Mouse (Mus musculus) limb, embryonic 13.5 days (tissue): Measurements from ENCODE around the gene Spen. TPM values are rescaled to one million over a fixed set of nuclear protein-coding genes. Genes with fewer than 3 reads are reported as not detected.
"Not testable (repeated sequence)": the region's sequence is repeated elsewhere in the genome, so short reads cannot be mapped to it uniquely, and the experiment has no call there.

Source experiments
- ATAC-seq: fragments of 200-750 bp; cut with Nextera tagmentation; 2 replicates; pipeline ENCODE4 v1.8.0; 2017; ENCODE audit warnings: low read depth, moderate number of reproducible peaks, moderate TSS enrichment; ENCODE audit not compliant: low FRiP score
- H3K27ac ChIP-seq: fragments of 300-500 bp; sonication (generic); 2 replicates; pipeline ENCODE4 v1.5.1; 2015; ENCODE audit warnings: inconsistent platforms, mild to moderate bottlenecking, moderate library complexity
- H3K27me3 ChIP-seq: fragments of 300-500 bp; sonication (generic); 2 replicates; pipeline ENCODE4 v1.6.1; 2015; ENCODE audit warnings: mild to moderate bottlenecking, inconsistent platforms
- H3K36me3 ChIP-seq: fragments of 300-500 bp; sonication (generic); 2 replicates; pipeline ENCODE4 v1.6.1; 2015; ENCODE audit warnings: inconsistent platforms, mild to moderate bottlenecking, moderate library complexity
- H3K4me1 ChIP-seq: fragments of 300-500 bp; sonication (generic); 2 replicates; pipeline ENCODE4 v1.6.1; 2015; ENCODE audit warnings: inconsistent platforms
- H3K4me2 ChIP-seq: fragments of 300-500 bp; sonication (generic); replicated peaks from 2 replicates; pipeline ENCODE4 v1.6.1; 2015; ENCODE audit warnings: inconsistent platforms, mild to moderate bottlenecking, moderate library complexity
- H3K4me3 ChIP-seq: fragments of 300-500 bp; sonication (generic); 2 replicates; pipeline ENCODE4 v1.5.1; 2015; ENCODE audit warnings: moderate library complexity, mild to moderate bottlenecking, inconsistent platforms
- H3K9ac ChIP-seq: fragments of 300-500 bp; sonication (generic); 2 replicates; pipeline ENCODE4 v1.6.1; 2015; ENCODE audit warnings: mild to moderate bottlenecking, inconsistent platforms
- H3K9me3 ChIP-seq: fragments of 300-500 bp; sonication (generic); 2 replicates; pipeline ENCODE4 v1.6.1; 2016; ENCODE audit warnings: inconsistent platforms
- WGBS: fragments of 180-500 bp; shearing (Covaris S2); methylation state at CpG from one replicate; pipeline ENCODE4 v1.1.7; 2015; 5-methylcytosine and 5-hydroxymethylcytosine counted together
- polyA plus RNA-seq: library from polyadenylated mRNA; unstranded; fragments of >200 nt; fragmentation: Nextera tagmentation; extraction: Ambion mirVana; gene quantifications from 2 replicates; pipeline ENCODE4 v1.2.1, GENCODE M21; 2015

Gene Spen
- polyA plus RNA-seq, 1 experiment from 2014 or later: 10.8 TPM

GRCm38 (mm10) chr4:141570821-141571220, 32.4 kb upstream of the Spen start:
- no peak overlapping the region for H3K4me3 ChIP-seq
- no peak overlapping the region for H3K27ac ChIP-seq
- ATAC-seq: no peak
- H3K27me3 ChIP-seq: no peaks in the 10 kb centered on the region
- H3K36me3 ChIP-seq: no peaks in the 10 kb centered on the region
- H3K9me3 ChIP-seq: no peaks in the 10 kb centered on the region
- peaks cover 18% of the 10 kb centered on the region for H3K4me1 ChIP-seq
- H3K9ac ChIP-seq: no peak overlapping the region
- no peak overlapping the region for H3K4me2 ChIP-seq
- WGBS: 73% methylated on average over 1 of the region's 1 CpGs

GRCm38 (mm10) chr4:141570004-141570403, 31.6 kb upstream of the Spen start:
- no peaks in the 10 kb centered on the region for H3K27me3 ChIP-seq
- no peak overlapping the region for H3K4me2 ChIP-seq
- H3K27ac ChIP-seq: no peak overlapping the region
- no peaks in the 10 kb centered on the region for H3K9me3 ChIP-seq
- no peak overlapping the region for H3K4me3 ChIP-seq
- no peak for ATAC-seq
- H3K36me3 ChIP-seq: no peaks in the 10 kb centered on the region
- H3K9ac ChIP-seq: no peak overlapping the region
- peaks cover 21% of the 10 kb centered on the region for H3K4me1 ChIP-seq
- 68% methylated on average over 6 of the region's 6 CpGs for WGBS

GRCm38 (mm10) chr4:141568966-141569365, 30.6 kb upstream of the Spen start:
- 83% methylated on average over 5 of the region's 5 CpGs for WGBS
- ATAC-seq: no peak
- H3K4me2 ChIP-seq: no peak overlapping the region

GRCm38 (mm10) chr4:141567174-141567573, 28.8 kb upstream of the Spen start:
- ATAC-seq, H3K4me1 ChIP-seq, H3K4me2 ChIP-seq, H3K4me3 ChIP-seq, H3K27ac ChIP-seq, H3K27me3 ChIP-seq, H3K36me3 ChIP-seq, H3K9ac ChIP-seq, H3K9me3 ChIP-seq: not testable (repeated sequence)
- 88% methylated on average over 7 of the region's 7 CpGs for WGBS

More at GRCm38 (mm10) chr4:141568966-141569365, 30.6 kb upstream of the Spen start:
- Histone ChIP-seq H3K27ac (no peak overlapping the region), H3K9ac (no peak overlapping the region), H3K9me3 (no peaks in the 10 kb centered on the region), H3K36me3 (no peaks in the 10 kb centered on the region), H3K4me1 (peaks cover 18% of the 10 kb centered on the region), H3K4me3 (no peak overlapping the region), H3K27me3 (no peaks in the 10 kb centered on the region)

GRCm38 (mm10) chr4:141566187-141566586, 27.8 kb upstream of the Spen start:
- H3K4me2 ChIP-seq: no peak overlapping the region
- H3K36me3 ChIP-seq: no peaks in the 10 kb centered on the region
- ATAC-seq: no peak
- WGBS: 84% methylated on average over 6 of the region's 6 CpGs
- no peaks in the 10 kb centered on the region for H3K9me3 ChIP-seq
- H3K9ac ChIP-seq: no peak overlapping the region
- no peak overlapping the region for H3K4me3 ChIP-seq
- H3K27ac ChIP-seq: no peak overlapping the region
- H3K4me1 ChIP-seq: peaks cover 5% of the 10 kb centered on the region; the same call in 1 of the 2 replicates
- no peaks in the 10 kb centered on the region for H3K27me3 ChIP-seq

GRCm38 (mm10) chr4:141565325-141565724, 26.9 kb upstream of the Spen start:
- Histone ChIP-seq H3K27me3 (no peaks in the 10 kb centered on the region), H3K36me3 (no peaks in the 10 kb centered on the region), H3K9ac (no peak overlapping the region), H3K4me3 (no peak overlapping the region), H3K27ac (no peak overlapping the region; the same call in 1 of the 2 replicates), H3K9me3 (no peaks in the 10 kb centered on the region), H3K4me1 (peaks cover 5% of the 10 kb centered on the region; the same call in 1 of the 2 replicates), H3K4me2 (no peak overlapping the region)
- WGBS: 62% methylated on average over 7 of the region's 7 CpGs
- ATAC-seq: no peak

- H3K4me2 ChIP-seq: no peak overlapping the region
- no peak overlapping the region for H3K9ac ChIP-seq
- H3K4me3 ChIP-seq: no peak overlapping the region
- H3K36me3 ChIP-seq: no peaks in the 10 kb centered on the region
- H3K9me3 ChIP-seq: no peaks in the 10 kb centered on the region
- H3K4me1 ChIP-seq: peaks cover 5% of the 10 kb centered on the region; the same call in 1 of the 2 replicates
- ATAC-seq: no peak
- no peaks in the 10 kb centered on the region for H3K27me3 ChIP-seq
- no peak overlapping the region for H3K27ac ChIP-seq
- 75% methylated on average over 3 of the region's 3 CpGs for WGBS
These were observed 26.3 kb upstream of the Spen start for GRCm38 (mm10) chr4:141564660-141565059.

GRCm38 (mm10) chr4:141564209-141564608, 25.8 kb upstream of the Spen start:
- Histone ChIP-seq H3K36me3 (no peaks in the 10 kb centered on the region), H3K27me3 (no peaks in the 10 kb centered on the region), H3K4me3 (no peak overlapping the region), H3K4me1 (peaks cover 6% of the 10 kb centered on the region; the same call in 1 of the 2 replicates), H3K27ac (no peak overlapping the region), H3K9me3 (no peaks in the 10 kb centered on the region), H3K4me2 (no peak overlapping the region), H3K9ac (no peak overlapping the region)
- no peak for ATAC-seq
- WGBS: 90% methylated on average over 4 of the region's 4 CpGs

GRCm38 (mm10) chr4:141562281-141562680, 23.9 kb upstream of the Spen start:
- 78% methylated on average over 11 of the region's 11 CpGs for WGBS
- H3K4me2 ChIP-seq: no peak overlapping the region
- no peaks in the 10 kb centered on the region for H3K36me3 ChIP-seq
- no peak overlapping the region for H3K9ac ChIP-seq
- no peaks in the 10 kb centered on the region for H3K27me3 ChIP-seq
- H3K4me1 ChIP-seq: peaks cover 19% of the 10 kb centered on the region
- no peak overlapping the region for H3K4me3 ChIP-seq
- no peak overlapping the region for H3K27ac ChIP-seq
- ATAC-seq: no peak
- no peaks in the 10 kb centered on the region for H3K9me3 ChIP-seq

GRCm38 (mm10) chr4:141561331-141561919, 23.0 kb upstream of the Spen start:
- ATAC-seq, H3K27me3 ChIP-seq: not testable (repeated sequence)
- peaks cover 19% of the 10 kb centered on the region for H3K4me1 ChIP-seq

GRCm38 (mm10) chr4:141559898-141560263, 21.5 kb upstream of the Spen start:
- Histone ChIP-seq H3K9ac (peak overlapping the region; percentile 63), H3K27me3 (no peaks in the 10 kb centered on the region), H3K9me3 (no peaks in the 10 kb centered on the region), H3K4me3 (peak overlapping the region; percentile 49), H3K4me2 (peak overlapping the region; percentile 89), H3K27ac (peak overlapping the region; percentile 86), H3K36me3 (no peaks in the 10 kb centered on the region), H3K4me1 (peaks cover 14% of the 10 kb centered on the region)
- WGBS: under 1% methylated on average over 9 of the region's 9 CpGs
- peak; percentile 57; the same call in 1 of the 2 replicates for ATAC-seq

More at GRCm38 (mm10) chr4:141561331-141561919, 23.0 kb upstream of the Spen start:
- not testable (repeated sequence) for H3K9ac ChIP-seq, H3K4me2 ChIP-seq, H3K9me3 ChIP-seq, H3K4me3 ChIP-seq, H3K36me3 ChIP-seq, H3K27ac ChIP-seq
- 74% methylated on average over 5 of the region's 5 CpGs for WGBS

GRCm38 (mm10) chr4:141559131-141559897, 20.9 kb upstream of the Spen start:
- Histone ChIP-seq H3K27ac (peak overlapping the region; percentile 86), H3K9ac (peak overlapping the region; percentile 63), H3K4me2 (peak overlapping the region; percentile 89), H3K9me3 (no peaks in the 10 kb centered on the region), H3K4me1 (peaks cover 14% of the 10 kb centered on the region), H3K36me3 (no peaks in the 10 kb centered on the region), H3K4me3 (peak overlapping the region; percentile 49), H3K27me3 (no peaks in the 10 kb centered on the region)
- ATAC-seq: peak; percentile 57
- WGBS: under 1% methylated on average over 30 of the region's 30 CpGs
